Mouse (Mus musculus) cortical plate, adult 2 months (tissue): ENCODE data around the gene Aspm.

Source experiments
- CTCF ChIP-seq: fragments of 200-500 bp; IDR thresholded peaks from 2 replicates; pipeline ENCODE4 v1.5.1; 2011; ENCODE audit warnings: mild to moderate bottlenecking, control low read depth, low read length; ENCODE audit not compliant: insufficient read depth; ENCODE audit errors: extremely low read depth
- POLR2A ChIP-seq: fragments of 200-500 bp; IDR thresholded peaks from 2 replicates; pipeline ENCODE4 v1.6.1; 2011; ENCODE audit warnings: mild to moderate bottlenecking, low read length, control low read depth; ENCODE audit not compliant: insufficient read depth; ENCODE audit errors: extremely low read depth

DNA sequence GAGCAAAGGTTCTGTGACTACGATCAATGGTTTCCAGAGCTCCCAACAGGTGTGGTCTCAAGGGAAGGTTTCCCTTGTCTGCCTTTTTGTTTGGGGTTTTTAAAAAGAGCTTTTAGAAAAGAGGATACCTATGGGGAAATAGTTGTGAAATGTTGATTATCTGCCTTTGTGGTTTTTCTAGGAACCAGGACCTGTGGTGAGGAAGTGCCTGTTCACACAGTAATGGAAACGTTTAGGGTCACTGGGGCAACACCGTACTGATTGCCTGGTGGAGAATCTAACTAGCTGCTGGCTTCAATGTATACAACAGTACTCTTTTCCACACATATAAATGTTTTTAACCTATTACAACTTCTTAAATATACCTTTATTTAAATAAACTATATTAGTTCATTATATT lies 41.1 kb upstream of the Aspm start:
- TF ChIP-seq CTCF (no peak), POLR2A (no peak)
